Mouse (Mus musculus): ENCODE results near the gene Pym1. TPM values are rescaled to one million over a fixed set of nuclear protein-coding genes. Genes with fewer than 3 reads are reported as not detected.

Gene Pym1
- total RNA-seq, 1 experiment from 2014 or later = 50.1 TPM

- no peak; the same call in 1 of the 2 replicates for ATAC-seq (replicated peaks; ENCODE audit: low read depth, poor library complexity, severe bottlenecking)
Observed at GRCm38 (mm10) chr10:128744680-128745601, 2.7 kb upstream of the Pym1 start, which contains the start of gene Dgka. Gene Dgka (minus strand): TSS chr10:128744855.

- no peak for ATAC-seq (replicated peaks; ENCODE audit: low read depth, poor library complexity, severe bottlenecking)
Observed at GRCm38 (mm10) chr10:128745946-128746613, 1.6 kb upstream of the Pym1 start.

GRCm38 (mm10) chr10:128746972-128747645, 580 bp upstream of the Pym1 start:
- ATAC-seq (replicated peaks; ENCODE audit: low read depth, poor library complexity, severe bottlenecking) = no peak

GRCm38 (mm10) chr10:128748252-128748864, 669 bp downstream of the Pym1 start:
- peak; percentile 67 for ATAC-seq (replicated peaks; ENCODE audit: low read depth, poor library complexity, severe bottlenecking)

GRCm38 (mm10) chr10:128772895-128773294, 25.2 kb downstream of the Pym1 start:
- ATAC-seq (replicated peaks; ENCODE audit: low read depth, poor library complexity, severe bottlenecking) = 0 out of 2 replicates have a peak, but pooled peaks have one; percentile 22

- peak; percentile 80 for ATAC-seq (replicated peaks; ENCODE audit: low read depth, poor library complexity, severe bottlenecking)
Observed at GRCm38 (mm10) chr10:128773685-128774084, 26.0 kb downstream of the Pym1 start.

GRCm38 (mm10) chr10:128778441-128778840, 30.8 kb downstream of the Pym1 start:
- ATAC-seq (replicated peaks; ENCODE audit: low read depth, poor library complexity, severe bottlenecking) = no peak

- ATAC-seq (replicated peaks; ENCODE audit: low read depth, poor library complexity, severe bottlenecking) = peak; percentile 92
Observed at GRCm38 (mm10) chr10:128779011-128779795, 31.5 kb downstream of the Pym1 start.

- peak; percentile 79 for ATAC-seq (replicated peaks; ENCODE audit: low read depth, poor library complexity, severe bottlenecking)
Observed at GRCm38 (mm10) chr10:128780200-128780599, 32.5 kb downstream of the Pym1 start.

- ATAC-seq (replicated peaks; ENCODE audit: low read depth, poor library complexity, severe bottlenecking) = 0 out of 2 replicates have a peak, but pooled peaks have one; percentile 47
Observed at GRCm38 (mm10) chr10:128790398-128791124, 42.9 kb downstream of the Pym1 start, which contains the start of gene Mmp19. Gene Mmp19 (plus strand): TSS chr10:128790910.

- no peak for ATAC-seq (replicated peaks; ENCODE audit: low read depth, poor library complexity, severe bottlenecking)
Observed at GRCm38 (mm10) chr10:128792041-128792440, 44.4 kb downstream of the Pym1 start.

GRCm38 (mm10) chr10:128793258-128793657, 45.6 kb downstream of the Pym1 start:
- no peak for ATAC-seq (replicated peaks; ENCODE audit: low read depth, poor library complexity, severe bottlenecking)

- peak; percentile 21; the same call in 1 of the 2 replicates for ATAC-seq (replicated peaks; ENCODE audit: low read depth, poor library complexity, severe bottlenecking)
Observed at GRCm38 (mm10) chr10:128794391-128794790, 46.7 kb downstream of the Pym1 start.

GRCm38 (mm10) chr10:128795581-128795980, 47.9 kb downstream of the Pym1 start:
- no peak for ATAC-seq (replicated peaks; ENCODE audit: low read depth, poor library complexity, severe bottlenecking)

GRCm38 (mm10) chr10:128798676-128799075, 51.0 kb downstream of the Pym1 start:
- ATAC-seq (replicated peaks; ENCODE audit: low read depth, poor library complexity, severe bottlenecking) = no peak

- no peak for ATAC-seq (replicated peaks; ENCODE audit: low read depth, poor library complexity, severe bottlenecking)
Observed at GRCm38 (mm10) chr10:128801981-128802495, 54.3 kb downstream of the Pym1 start.

- no peak for ATAC-seq (replicated peaks; ENCODE audit: low read depth, poor library complexity, severe bottlenecking)
Observed at GRCm38 (mm10) chr10:128802956-128803355, 55.3 kb downstream of the Pym1 start.

- ATAC-seq (replicated peaks; ENCODE audit: low read depth, poor library complexity, severe bottlenecking) = no peak
Observed at GRCm38 (mm10) chr10:128803361-128803760, 55.7 kb downstream of the Pym1 start.
